Mouse (Mus musculus) Patski (cell line): ENCODE data around the gene Prdm4. TPM values are rescaled to one million over a fixed set of nuclear protein-coding genes. Genes with fewer than 3 reads are reported as not detected.

Experiments used
- ATAC-seq: fragments of 100-300 bp; one replicate; pipeline ENCODE4 v1.8.0; 2021
- CTCF ChIA-PET: fragments of 350-600 bp; sonication (Branson Sonifier 250); formaldehyde crosslinking; loops from one replicate; lab custom pipeline; 2022; ENCODE audit warnings: inconsistent platforms; lab: Charles Lee
- POLR2A ChIA-PET: fragments of 350-600 bp; sonication (Branson Sonifier 250); formaldehyde crosslinking; loops from one replicate; lab custom pipeline; 2022; ENCODE audit warnings: antibody characterized with exemption, inconsistent platforms; lab: Charles Lee
- DNase-seq: peaks from one replicate; pipeline ENCODE4 v3.0.0-alpha.2; 2011; ENCODE audit warnings: low read depth, low spot score
- H3K27me3 ChIP-seq: fragments of 371-371 bp; one replicate; pipeline ENCODE4 v1.5.1; 2021
- CTCF ChIP-seq: fragments of 100-300 bp; IDR thresholded peaks from one replicate; pipeline ENCODE4 v1.5.1; 2021
- in situ Hi-C: fragments of 300-500 bp; cut with MboI; formaldehyde crosslinking; loops from 3 replicates; pipeline ENCODE4 v1.11.1; 2018; ENCODE audit warnings: low pct_unique_long_range_greater_than_20kb, mixed read lengths
- polyA plus RNA-seq: library from polyadenylated mRNA; unstranded; gene quantifications from one replicate; pipeline ENCODE4 v1.2.3, GENCODE M21; 2021

The Prdm4 gene
- polyA plus RNA-seq: 23.4 TPM

- ChIA-PET POLR2A (interaction anchor here (1.2 kb wide), 1 partner anchor 36 kb away, joined by 3 read pairs; no protein-coding TSS in a partner anchor), CTCF (interaction anchor here (1.1 to 3.8 kb wide), 2 partner anchors 12 to 105 kb away, joined by 3 to 13 read pairs; partner anchors contain the start of genes Ascl4 and Fbxo7)
- no peak for TF ChIP-seq CTCF
- peak; percentile 92 for DNase-seq
- peak; percentile 99 for ATAC-seq
- H3K27me3 ChIP-seq: peaks cover 3% of the 10 kb centered on the region
- in situ Hi-C loops: no loop called here
Measured at GRCm38 (mm10) chr10:85916498-85917309, at the start of gene Prdm4. Prdm4 (minus strand) TSS chr10:85917142.

DNA sequence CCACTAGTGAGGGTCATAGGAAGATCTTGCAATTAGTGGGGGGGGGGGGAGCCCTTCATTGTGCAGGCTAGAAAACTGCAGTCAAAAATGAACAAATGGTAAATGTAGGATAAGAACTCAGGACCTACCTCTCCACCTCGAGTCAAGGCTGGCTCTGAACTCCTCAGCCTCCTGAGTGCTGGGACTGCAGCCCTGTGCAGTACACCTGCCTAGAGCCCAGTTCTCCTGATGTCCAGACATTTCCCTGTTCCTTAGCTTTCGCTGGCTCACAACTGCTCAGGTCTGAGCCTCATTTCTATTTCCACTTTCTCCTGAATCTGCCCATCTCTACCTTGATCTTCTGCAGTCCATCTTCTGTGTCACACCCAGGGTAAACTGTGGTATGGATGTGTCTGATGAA is 49.5 kb upstream of the Prdm4 start:
- ChIA-PET CTCF (no interaction called here), POLR2A (no interaction called here)
- ATAC-seq (no peak), DNase-seq (no peak)
- TF ChIP-seq CTCF: no peak
- peaks cover 4% of the 10 kb centered on the region for H3K27me3 ChIP-seq
- in situ Hi-C loops: loop anchor here (5.0 to 10.0 kb wide), 2 partner anchors 338 to 501 kb away; partner anchors contain the start of gene Timp3

- ATAC-seq (no peak), DNase-seq (no peak)
- H3K27me3 ChIP-seq: peaks cover 4% of the 10 kb centered on the region
- ChIA-PET CTCF (interaction anchor here (1.4 kb wide), 1 partner anchor 57 kb away, joined by 4 read pairs; the partner anchor contains the start of gene Fbxo7), POLR2A (no interaction called here)
- in situ Hi-C loops: loop anchor here (10.0 kb wide), 1 partner anchor 340 kb away; the partner anchor contains the start of gene Timp3
- no peak for TF ChIP-seq CTCF
Measured at GRCm38 (mm10) chr10:85964316-85964715, 47.4 kb upstream of the Prdm4 start.

DNA sequence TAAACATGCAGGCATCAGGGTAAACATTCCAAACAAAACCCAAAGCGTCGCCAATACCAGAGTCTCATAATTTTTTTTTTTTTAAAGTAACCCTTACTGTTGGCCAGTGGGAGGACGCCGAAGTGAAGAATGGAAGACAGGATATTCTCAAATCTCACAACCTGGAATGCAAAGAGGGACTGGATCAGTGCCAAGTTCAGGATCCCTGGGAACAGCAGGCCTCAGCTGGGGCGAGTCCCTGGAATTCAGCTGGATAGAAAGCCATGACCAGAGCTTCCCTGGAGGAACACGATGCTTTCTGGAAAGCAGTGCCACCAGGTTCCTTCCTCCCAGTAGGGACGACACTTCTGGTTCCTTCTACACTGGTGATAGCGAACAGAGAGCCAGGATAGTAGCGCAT is 46.0 kb upstream of the Prdm4 start:
- ChIA-PET CTCF (interaction anchor here (1.2 kb wide), 1 partner anchor 46 kb away, joined by 3 read pairs; no protein-coding TSS in a partner anchor), POLR2A (no interaction called here)
- in situ Hi-C loops: loop anchor here (10.0 kb wide), 1 partner anchor 342 kb away; the partner anchor contains the start of gene Timp3
- no peak for DNase-seq
- TF ChIP-seq CTCF: no peak
- ATAC-seq: no peak
- H3K27me3 ChIP-seq: peaks cover 4% of the 10 kb centered on the region

GRCm38 (mm10) chr10:85957464-85957950 is 40.6 kb upstream of the Prdm4 start, which contains the start of gene Rtcb:
Rtcb (minus strand) TSS chr10:85957823.
- TF ChIP-seq CTCF: no peak
- peaks cover 4% of the 10 kb centered on the region for H3K27me3 ChIP-seq
- DNase-seq: peak; percentile 68
- POLR2A ChIA-PET: no interaction called here
- in situ Hi-C loops: no loop called here
- CTCF ChIA-PET: interaction anchor here (1.2 to 3.0 kb wide), 3 partner anchors 11 to 64 kb away, joined by 3 to 10 read pairs (median 5); partner anchors contain the start of gene Fbxo7
- ATAC-seq: peak; percentile 82

- no peak for TF ChIP-seq CTCF
- ATAC-seq: no peak
- H3K27me3 ChIP-seq: peaks cover 2% of the 10 kb centered on the region
- ChIA-PET POLR2A (no interaction called here), CTCF (interaction anchor here (1.2 to 3.0 kb wide), 3 partner anchors 12 to 65 kb away, joined by 3 to 10 read pairs (median 5); partner anchors contain the start of gene Fbxo7)
- DNase-seq: no peak
- in situ Hi-C loops: no loop called here
Measured at GRCm38 (mm10) chr10:85956871-85957419, 40.0 kb upstream of the Prdm4 start.

DNA sequence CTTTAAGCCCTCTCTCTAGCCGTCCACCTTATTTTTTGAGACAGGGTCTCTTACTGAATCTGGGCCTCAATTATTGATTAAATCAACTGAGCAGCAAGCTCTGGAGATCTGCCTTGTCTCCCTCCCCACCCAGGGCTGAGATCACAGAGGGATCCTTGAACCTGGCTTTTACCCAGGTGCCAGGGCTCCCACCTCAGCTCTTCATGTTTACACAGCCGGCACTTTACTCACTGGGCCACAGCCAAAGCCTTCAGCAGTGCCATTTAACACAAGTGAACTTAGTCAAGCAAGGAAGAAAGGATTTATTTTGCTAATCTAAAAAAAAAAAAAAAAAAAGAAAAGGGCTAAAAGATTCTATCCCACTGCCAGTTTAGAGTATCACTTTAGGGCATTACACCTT is 37.5 kb upstream of the Prdm4 start:
- ATAC-seq (no peak), DNase-seq (no peak)
- POLR2A ChIA-PET: interaction anchor here (0.7 to 1.2 kb wide), 2 partner anchors 111 to 565 kb away, joined by 7 to 9 read pairs; no protein-coding TSS in a partner anchor
- no peak for TF ChIP-seq CTCF
- in situ Hi-C loops: no loop called here
- CTCF ChIA-PET: interaction anchor here (1.1 to 1.6 kb wide), 4 partner anchors 10 to 43 kb away, joined by 3 to 7 read pairs (median 4); no protein-coding TSS in a partner anchor
- H3K27me3 ChIP-seq: no peaks in the 10 kb centered on the region

GRCm38 (mm10) chr10:85953401-85953800 is 36.5 kb upstream of the Prdm4 start:
- TF ChIP-seq CTCF: no peak
- DNase-seq: no peak
- peak; percentile 36 for ATAC-seq
- CTCF ChIA-PET: interaction anchor here (1.1 to 1.6 kb wide), 4 partner anchors 9 to 68 kb away, joined by 3 to 9 read pairs (median 6); partner anchors contain the start of genes Ascl4 and Fbxo7
- no peaks in the 10 kb centered on the region for H3K27me3 ChIP-seq
- in situ Hi-C loops: no loop called here
- POLR2A ChIA-PET: no interaction called here

GRCm38 (mm10) chr10:85951765-85952443 is 35.0 kb upstream of the Prdm4 start:
- TF ChIP-seq CTCF: no peak
- no peaks in the 10 kb centered on the region for H3K27me3 ChIP-seq
- CTCF ChIA-PET: interaction anchor here (1.1 to 1.7 kb wide), 2 partner anchors 23 to 69 kb away, joined by 3 to 4 read pairs; no protein-coding TSS in a partner anchor
- in situ Hi-C loops: no loop called here
- POLR2A ChIA-PET: interaction anchor here (1.2 kb wide), 1 partner anchor 35 kb away, joined by 3 read pairs; the partner anchor contains the start of gene Prdm4
- ATAC-seq (no peak), DNase-seq (no peak)
